Mouse (Mus musculus) hindbrain, postnatal 0 days (tissue): ENCODE data around the gene B9d2. TPM values are rescaled to one million over a fixed set of nuclear protein-coding genes. Genes with fewer than 3 reads are reported as not detected.

ENCODE experiments used
- ATAC-seq: fragments of 200-750 bp; cut with Nextera tagmentation; 2 replicates; pipeline ENCODE4 v1.8.0; 2017; ENCODE audit warnings: mild to moderate bottlenecking, moderate TSS enrichment, moderate library complexity
- DNase-seq: peaks from one replicate; pipeline ENCODE4 v3.0.0-alpha.2; 2015; ENCODE audit warnings: low spot score
- H3K27ac ChIP-seq: fragments of 300-500 bp; sonication (generic); 2 replicates; pipeline ENCODE4 v1.5.1; 2014; ENCODE audit warnings: mild to moderate bottlenecking
- H3K27me3 ChIP-seq: fragments of 300-500 bp; sonication (generic); 2 replicates; pipeline ENCODE4 v1.6.1; 2014; ENCODE audit warnings: low read length, mixed read lengths; ENCODE audit not compliant: insufficient read depth
- H3K36me3 ChIP-seq: fragments of 300-500 bp; sonication (generic); 2 replicates; pipeline ENCODE4 v1.6.1; 2014; ENCODE audit warnings: low read length, mixed read lengths; ENCODE audit not compliant: insufficient read depth
- H3K4me1 ChIP-seq: fragments of 300-500 bp; sonication (generic); 2 replicates; pipeline ENCODE4 v1.6.1; 2014; ENCODE audit warnings: antibody characterized with exemption, low read length, mixed read lengths; ENCODE audit not compliant: insufficient read depth
- H3K4me2 ChIP-seq: fragments of 300-500 bp; sonication (generic); 2 replicates; pipeline ENCODE4 v1.6.1; 2014; ENCODE audit warnings: low read depth, mild to moderate bottlenecking, low read length, moderate library complexity, mixed read lengths
- H3K4me3 ChIP-seq: fragments of 300-500 bp; sonication (generic); 2 replicates; pipeline ENCODE4 v1.5.1; 2014; ENCODE audit warnings: low read length
- H3K9ac ChIP-seq: fragments of 300-500 bp; sonication (generic); replicated peaks from 2 replicates; pipeline ENCODE4 v1.6.1; 2014; ENCODE audit warnings: mild to moderate bottlenecking, low read length, moderate library complexity, mixed read lengths
- H3K9me3 ChIP-seq: fragments of 300-500 bp; sonication (generic); 2 replicates; pipeline ENCODE4 v1.6.1; 2016; ENCODE audit warnings: low read length, mixed read lengths
- CTCF ChIP-seq: IDR thresholded peaks from 2 replicates; pipeline ENCODE4 v1.5.1; 2016; ENCODE audit warnings: antibody characterized with exemption, control low read depth, low read depth
- WGBS: fragments of 180-500 bp; shearing (Covaris S2); extraction: QIAGEN DNeasy Blood & Tissue Kit; methylation state at CpG from one replicate; pipeline ENCODE4 v1.1.7; 2014; 5-methylcytosine and 5-hydroxymethylcytosine counted together
- polyA plus RNA-seq: library from polyadenylated mRNA; unstranded; fragments of >200 nt; fragmentation: Nextera tagmentation; extraction: Ambion mirVana; gene quantifications from 2 replicates; pipeline ENCODE4 v1.2.1, GENCODE M21; 2015
- total RNA-seq: library from RNA; depleted of rRNA; stranded (reverse); fragments of >200 nt; gene quantifications from 2 replicates; pipeline ENCODE4 v1.2.3, GENCODE M21; 2014

B9d2 gene
- total and polyA plus RNA-seq, 2 experiments from 2014 or later = 51.3 to 55.6 TPM

- H3K4me2 ChIP-seq = peak overlapping the region; percentile 86
- peaks cover 11% of the 10 kb centered on the region; the same call in 1 of the 2 replicates for H3K4me1 ChIP-seq
- H3K9ac ChIP-seq = peak overlapping the region; percentile 31; the same call in 1 of the 2 replicates
- H3K27me3 ChIP-seq = peaks cover 38% of the 10 kb centered on the region
- no peaks in the 10 kb centered on the region for H3K9me3 ChIP-seq
- H3K27ac ChIP-seq = no peak overlapping the region
- peak; percentile 9; the same call in 1 of the 2 replicates for TF ChIP-seq CTCF
- no peaks in the 10 kb centered on the region for H3K36me3 ChIP-seq
- DNase-seq = peak; percentile 3
- under 1% methylated on average over 47 of the region's 47 CpGs for WGBS
- no peak for ATAC-seq
- H3K4me3 ChIP-seq = peak overlapping the region; percentile 45
Observed at GRCm38 (mm10) chr7:25687811-25688401, 7.3 kb downstream of the B9d2 start.

- Histone ChIP-seq H3K36me3 (no peaks in the 10 kb centered on the region), H3K4me1 (peaks cover 11% of the 10 kb centered on the region; the same call in 1 of the 2 replicates), H3K27me3 (peaks cover 38% of the 10 kb centered on the region), H3K4me2 (peak overlapping the region; percentile 86), H3K4me3 (peak overlapping the region; percentile 45), H3K27ac (peak overlapping the region; percentile 26; the same call in 1 of the 2 replicates), H3K9me3 (no peaks in the 10 kb centered on the region), H3K9ac (peak overlapping the region; percentile 44)
- peak; percentile 2; the same call in 1 of the 2 replicates for TF ChIP-seq CTCF
- peak; percentile 44; the same call in 1 of the 2 replicates for ATAC-seq
- WGBS = 1% methylated on average over 47 of the region's 52 CpGs
- DNase-seq = peak; percentile 25
Observed at GRCm38 (mm10) chr7:25688810-25689586, 8.4 kb downstream of the B9d2 start.

GRCm38 (mm10) chr7:25689603-25690021, 9.0 kb downstream of the B9d2 start:
- ATAC-seq (no peak), DNase-seq (no peak)
- TF ChIP-seq CTCF = no peak
- H3K9me3 ChIP-seq = no peaks in the 10 kb centered on the region
- H3K36me3 ChIP-seq = no peaks in the 10 kb centered on the region
- peaks cover 11% of the 10 kb centered on the region; the same call in 1 of the 2 replicates for H3K4me1 ChIP-seq
- H3K27me3 ChIP-seq = peaks cover 38% of the 10 kb centered on the region
- H3K4me3 ChIP-seq = peak overlapping the region; percentile 45
- no peak overlapping the region for H3K27ac ChIP-seq
- 11% methylated on average over 12 of the region's 12 CpGs for WGBS
- H3K4me2 ChIP-seq = peak overlapping the region; percentile 86
- H3K9ac ChIP-seq = peak overlapping the region; percentile 44; the same call in 1 of the 2 replicates

- 39% methylated on average over 5 of the region's 5 CpGs for WGBS
- Histone ChIP-seq H3K27me3 (peaks cover 38% of the 10 kb centered on the region), H3K4me3 (no peak overlapping the region), H3K4me2 (no peak overlapping the region; the same call in 1 of the 2 replicates), H3K27ac (no peak overlapping the region), H3K36me3 (no peaks in the 10 kb centered on the region), H3K9me3 (no peaks in the 10 kb centered on the region), H3K9ac (no peak overlapping the region), H3K4me1 (peaks cover 11% of the 10 kb centered on the region; the same call in 1 of the 2 replicates)
- DNase-seq (no peak), ATAC-seq (no peak)
- no peak for TF ChIP-seq CTCF
Observed at GRCm38 (mm10) chr7:25690051-25690450, 9.5 kb downstream of the B9d2 start.

GRCm38 (mm10) chr7:25694104-25694503, 13.5 kb downstream of the B9d2 start:
- H3K27me3 ChIP-seq = peaks cover 12% of the 10 kb centered on the region
- no peak overlapping the region for H3K4me3 ChIP-seq
- TF ChIP-seq CTCF = no peak
- 38% methylated on average over 8 of the region's 8 CpGs for WGBS
- H3K27ac ChIP-seq = 0 out of 2 replicates have a peak overlapping the region, but pooled peaks have one; percentile 32
- no peak overlapping the region for H3K4me2 ChIP-seq
- DNase-seq (peak; percentile 43), ATAC-seq (peak; percentile 74)
- H3K36me3 ChIP-seq = no peaks in the 10 kb centered on the region
- H3K9me3 ChIP-seq = no peaks in the 10 kb centered on the region
- H3K4me1 ChIP-seq = no peaks in the 10 kb centered on the region
- H3K9ac ChIP-seq = no peak overlapping the region

GRCm38 (mm10) chr7:25699851-25700250, 19.3 kb downstream of the B9d2 start:
- no peak for ATAC-seq
- 0 out of 2 replicates have a peak, but pooled peaks cover 3% of the 10 kb centered on the region for H3K4me1 ChIP-seq
- no peaks in the 10 kb centered on the region for H3K27me3 ChIP-seq
- no peak for DNase-seq
- H3K36me3 ChIP-seq = no peaks in the 10 kb centered on the region
- H3K9ac ChIP-seq = no peak overlapping the region
- no peak for TF ChIP-seq CTCF
- 53% methylated on average over 13 of the region's 13 CpGs for WGBS
- no peak overlapping the region for H3K27ac ChIP-seq
- no peak overlapping the region for H3K4me2 ChIP-seq
- H3K4me3 ChIP-seq = no peak overlapping the region
- no peaks in the 10 kb centered on the region for H3K9me3 ChIP-seq
